Mouse (Mus musculus) central nervous system, embryonic 11.5 days (tissue): ENCODE measurements around the gene Tcp11l2. TPM values are rescaled to one million over a fixed set of nuclear protein-coding genes. Genes with fewer than 3 reads are reported as not detected.

Source experiments
- polyA plus RNA-seq: library from polyadenylated mRNA; depleted of rRNA; stranded (reverse); fragments of >200 nt; gene quantifications from 2 replicates; pipeline ENCODE4 v1.2.3, GENCODE M21; 2012; rRNA removed

Gene Tcp11l2
- polyA plus RNA-seq, result 5.7 and 5.8 TPM in 2 replicates

GRCm38 (mm10) chr10:84576395-84577070 is at the start of gene Tcp11l2:
Tcp11l2 (plus strand) TSS chr10:84576626.

GRCm38 (mm10) chr10:84533912-84534671 is 42.3 kb upstream of the Tcp11l2 start, which contains the start of gene Ckap4:
Ckap4 (minus strand) TSS chr10:84534062.

DNA sequence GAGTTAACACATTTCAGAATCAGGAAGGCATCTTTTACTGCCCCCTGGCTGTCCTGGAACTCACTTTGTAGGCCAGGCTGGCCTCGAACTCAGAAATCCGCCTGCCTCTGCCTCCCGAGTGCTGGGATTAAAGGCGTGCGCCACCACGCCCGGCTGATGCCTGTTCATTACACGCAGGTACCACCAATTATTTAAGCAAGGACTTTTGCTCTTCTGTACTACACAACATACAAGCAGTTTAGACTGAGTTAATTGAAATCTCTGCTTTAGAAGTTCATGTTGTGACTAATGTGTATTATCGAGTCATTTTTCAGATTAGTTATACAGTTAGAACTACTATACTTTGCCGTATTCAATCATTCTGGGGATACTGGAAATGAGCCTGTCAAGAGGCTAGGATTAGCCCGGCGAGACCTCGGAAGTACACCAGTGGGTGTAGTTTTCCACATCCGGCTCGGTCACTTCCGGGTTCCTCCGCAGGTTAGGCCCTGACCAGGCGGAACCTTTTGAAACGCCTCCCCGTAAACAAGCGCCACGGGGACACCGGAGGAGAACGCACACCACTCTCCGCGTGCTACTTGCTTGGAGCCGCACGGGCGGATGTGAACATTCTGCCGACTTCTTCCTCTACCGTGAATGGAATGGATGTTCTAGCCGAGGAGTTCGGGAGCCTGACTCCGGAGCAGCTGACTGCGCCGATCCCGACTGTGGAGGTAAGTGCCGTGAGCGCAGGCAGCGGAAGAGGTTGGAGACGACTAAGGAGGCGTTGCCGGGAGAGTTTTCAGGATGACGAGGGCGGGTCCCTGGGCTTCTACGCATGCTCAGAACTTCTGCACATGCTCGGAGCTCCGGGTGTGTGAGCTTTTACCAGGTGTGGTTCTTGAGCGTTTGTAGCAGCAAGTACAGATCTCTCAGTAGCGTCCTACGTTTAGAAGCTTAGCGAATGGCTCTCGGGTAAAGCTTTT is 45.7 kb downstream of the Tcp11l2 start, which contains the start of gene Polr3b:
Polr3b (plus strand) TSS at position 467 of the 965 bp plus-strand sequence.

Other genes with a start within 250 kb of the Tcp11l2 start
- 16.9 and 17.4 TPM in 2 replicates for gene Nuak1, start 136.0 kb upstream of the Tcp11l2 start, polyA plus RNA-seq
- 70.2 and 71.6 TPM in 2 replicates for gene Ckap4, start 42.6 kb upstream of the Tcp11l2 start, polyA plus RNA-seq
- 15.3 and 16.4 TPM in 2 replicates for gene Polr3b, start 45.7 kb downstream of the Tcp11l2 start, polyA plus RNA-seq
- gene Rfx4, start 179.4 kb downstream of the Tcp11l2 start, polyA plus RNA-seq, result 29.6 and 35.3 TPM in 2 replicates